Mouse (Mus musculus): ENCODE data around the gene Klhl29.

Gene Klhl29

DNA sequence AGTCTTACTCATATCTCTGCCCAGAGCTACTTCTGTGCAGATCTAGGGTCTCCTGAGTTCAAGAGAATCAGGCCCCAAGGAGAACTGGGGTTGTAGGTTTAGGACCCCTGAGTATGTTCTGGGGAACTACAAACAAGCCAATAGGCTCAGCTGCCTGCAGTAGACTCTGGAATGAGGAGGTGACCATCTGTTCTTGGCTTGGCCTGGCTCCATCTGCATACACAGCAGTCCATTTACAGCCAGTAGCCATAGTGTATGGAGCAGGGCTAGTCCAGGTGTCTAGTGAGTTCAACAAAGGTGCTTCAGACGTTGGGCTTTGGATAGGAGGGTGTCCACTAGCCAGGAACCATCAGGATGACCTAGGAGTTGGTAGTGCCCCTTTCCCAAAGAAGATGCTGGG, 151.9 kb downstream of the Klhl29 start:
- in situ Hi-C loops (cut with MboI, MseI): no loop called here

- in situ Hi-C loops (cut with MboI, MseI): no loop called here
These were observed 152.9 kb downstream of the Klhl29 start for GRCm38 (mm10) chr12:5222439-5223202.

DNA sequence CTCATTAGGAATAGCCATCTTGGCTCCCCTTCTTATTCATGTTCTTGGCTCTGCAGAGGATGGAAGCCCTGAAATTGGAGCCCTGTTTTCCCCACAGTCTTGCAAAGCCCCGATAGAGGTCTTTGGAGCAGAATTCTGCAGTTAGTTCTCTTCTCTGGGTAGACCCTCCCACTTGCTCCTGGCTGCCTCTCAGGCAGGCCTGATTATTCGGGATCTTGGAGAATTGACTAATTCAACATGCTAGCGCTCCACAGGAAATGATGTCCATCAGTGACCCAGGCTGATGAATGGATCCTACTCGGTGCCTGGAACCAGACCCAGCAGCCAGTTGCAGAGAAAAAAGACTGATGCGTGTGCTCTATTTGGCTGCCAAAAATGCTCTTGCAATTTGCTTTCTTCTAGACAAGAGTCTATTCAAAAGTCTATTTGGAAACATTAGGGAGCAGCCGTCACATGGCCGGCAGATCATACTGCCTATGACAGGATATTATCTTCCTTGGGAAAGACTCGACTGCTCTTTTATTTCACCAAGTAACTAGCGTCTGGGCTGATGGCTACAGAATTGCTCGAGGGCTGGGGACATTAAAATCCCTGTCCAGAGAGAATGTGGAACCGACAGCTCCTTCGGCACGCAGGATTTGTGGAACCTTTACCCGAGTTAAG, 155.4 kb downstream of the Klhl29 start:
- in situ Hi-C loops (cut with MboI, MseI): no loop called here

- in situ Hi-C loops (cut with MboI, MseI): no loop called here
These were observed 159.4 kb downstream of the Klhl29 start for GRCm38 (mm10) chr12:5215836-5216747.

DNA sequence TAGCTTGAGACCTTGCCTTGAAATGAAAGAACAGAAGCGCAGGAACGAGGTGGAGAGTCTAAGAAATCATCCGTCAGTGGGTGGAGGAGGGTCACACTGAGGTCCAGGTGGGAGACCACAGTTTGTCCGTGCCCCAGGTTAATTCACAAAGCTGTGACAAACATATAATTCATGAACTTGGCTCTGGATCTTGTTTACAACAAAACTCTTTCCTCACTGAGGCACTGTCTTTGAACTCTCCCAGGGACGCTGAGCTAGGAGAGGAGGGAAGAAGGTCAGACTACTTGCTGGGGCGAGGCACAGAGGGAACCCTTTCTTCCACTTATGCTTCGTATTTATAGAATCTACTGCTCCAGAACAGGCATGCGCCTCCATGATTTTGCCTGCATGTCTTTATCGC, 161.2 kb downstream of the Klhl29 start:
- in situ Hi-C loops (cut with MboI, MseI): no loop called here

DNA sequence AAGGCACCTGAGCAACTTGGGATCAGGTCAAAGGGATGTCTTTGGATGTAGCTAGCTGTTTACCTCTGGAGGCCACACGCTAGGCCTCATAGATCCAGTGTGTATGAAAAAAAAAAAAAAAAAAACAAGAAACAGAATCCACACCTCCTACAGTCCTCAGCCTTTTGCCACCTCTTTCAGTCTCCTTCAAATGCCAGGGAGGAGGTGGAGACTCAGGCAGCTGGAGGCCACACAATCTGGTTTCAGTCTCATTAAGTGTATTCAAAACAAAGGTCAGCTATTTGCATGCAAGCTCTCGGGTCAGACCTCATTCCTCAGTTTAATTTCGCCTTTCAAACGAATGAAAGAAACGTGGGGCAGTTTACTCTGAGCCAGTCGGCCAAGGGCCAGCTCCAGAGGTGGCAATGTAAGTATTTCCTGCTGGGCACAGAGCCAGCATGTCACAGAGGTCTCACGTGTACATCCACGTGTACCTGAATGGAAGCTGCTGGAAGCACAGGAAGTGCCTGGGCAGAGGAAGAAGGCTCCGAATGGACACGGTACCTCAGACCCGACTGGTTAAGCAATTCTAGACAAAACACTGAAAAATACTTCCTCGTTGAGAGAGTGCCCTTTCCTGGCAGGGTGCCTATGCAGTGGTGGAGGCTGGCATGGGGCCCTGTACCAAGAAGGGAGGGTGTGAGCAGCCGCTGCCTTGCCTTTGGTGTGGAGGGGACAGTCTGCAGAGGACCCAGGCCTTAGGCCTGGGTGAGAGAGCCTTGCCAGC, 162.0 kb downstream of the Klhl29 start:
- in situ Hi-C loops (cut with MboI, MseI): no loop called here

- in situ Hi-C loops (cut with MboI, MseI): no loop called here
These were observed 163.6 kb downstream of the Klhl29 start for GRCm38 (mm10) chr12:5211884-5212283.

DNA sequence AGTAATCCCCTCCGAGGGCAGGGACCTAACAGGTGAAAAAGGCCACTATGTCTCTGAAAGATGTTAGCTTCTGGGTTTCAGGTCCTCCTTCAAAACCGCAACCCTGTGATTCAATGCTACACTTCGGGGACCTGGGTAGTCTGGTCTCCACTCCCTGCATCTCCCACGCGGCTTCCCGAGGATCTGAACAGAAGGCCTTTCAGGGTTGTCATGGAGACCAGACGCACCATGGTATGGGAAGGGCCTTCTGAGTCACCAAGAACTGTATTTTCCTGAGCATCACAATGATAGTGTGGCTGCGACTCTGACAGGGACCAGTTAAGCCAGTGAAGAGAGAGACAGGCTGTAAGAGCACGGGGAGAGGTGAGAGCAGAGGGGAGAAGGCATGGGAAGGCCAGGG, 164.7 kb downstream of the Klhl29 start:
- in situ Hi-C loops (cut with MboI, MseI): no loop called here

- in situ Hi-C loops (cut with MboI, MseI): no loop called here
These were observed 167.3 kb downstream of the Klhl29 start for GRCm38 (mm10) chr12:5207941-5208905.

DNA sequence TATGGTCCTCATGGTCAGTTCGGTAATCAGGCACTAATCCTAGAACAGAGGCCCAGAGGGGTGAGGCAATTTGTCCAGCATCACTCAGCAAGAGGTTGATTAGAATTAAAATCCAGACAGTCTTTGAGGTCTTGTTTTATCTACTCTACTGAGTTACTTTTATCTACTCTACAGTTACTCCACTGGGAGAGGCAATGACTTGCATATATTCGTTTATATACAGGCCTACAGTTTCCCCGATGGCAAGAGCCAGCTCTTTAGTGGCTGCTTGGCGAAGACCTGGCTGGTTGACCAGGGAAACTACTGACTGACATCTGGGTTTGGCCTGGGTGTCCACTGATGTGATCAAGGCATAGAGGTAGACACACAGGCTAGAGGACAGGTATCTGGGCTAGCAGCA, 168.3 kb downstream of the Klhl29 start:
- in situ Hi-C loops (cut with MboI, MseI): no loop called here

GRCm38 (mm10) chr12:5204071-5204840, 171.2 kb downstream of the Klhl29 start:
- in situ Hi-C loops (cut with MboI, MseI): no loop called here

GRCm38 (mm10) chr12:5203385-5203784, 172.1 kb downstream of the Klhl29 start:
- in situ Hi-C loops (cut with MboI, MseI): no loop called here

DNA sequence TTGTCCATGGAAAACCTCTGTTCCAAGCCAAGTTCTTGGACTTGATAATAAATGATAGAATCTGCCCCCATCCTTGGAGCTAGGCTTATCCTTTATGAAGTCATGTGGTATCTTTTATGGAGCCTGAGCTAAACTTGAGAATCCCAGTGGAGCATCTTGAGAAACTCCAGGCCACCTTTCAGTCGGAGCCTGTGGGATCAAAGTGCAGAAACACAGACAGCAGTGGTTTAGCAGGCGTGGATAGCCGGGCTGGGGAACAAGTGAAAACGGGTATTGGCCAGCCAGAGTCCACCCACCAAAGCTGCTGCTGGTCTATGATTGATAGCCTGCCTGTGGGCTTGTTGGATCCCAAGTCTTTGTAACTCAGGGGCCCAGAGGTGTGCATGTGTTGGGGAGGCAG, 177.2 kb downstream of the Klhl29 start:
- in situ Hi-C loops (cut with MboI, MseI): no loop called here

GRCm38 (mm10) chr12:5194176-5194575, 181.3 kb downstream of the Klhl29 start:
- in situ Hi-C loops (cut with MboI, MseI): no loop called here

GRCm38 (mm10) chr12:5192380-5192718, 183.1 kb downstream of the Klhl29 start:
- in situ Hi-C loops (cut with MboI, MseI): no loop called here

DNA sequence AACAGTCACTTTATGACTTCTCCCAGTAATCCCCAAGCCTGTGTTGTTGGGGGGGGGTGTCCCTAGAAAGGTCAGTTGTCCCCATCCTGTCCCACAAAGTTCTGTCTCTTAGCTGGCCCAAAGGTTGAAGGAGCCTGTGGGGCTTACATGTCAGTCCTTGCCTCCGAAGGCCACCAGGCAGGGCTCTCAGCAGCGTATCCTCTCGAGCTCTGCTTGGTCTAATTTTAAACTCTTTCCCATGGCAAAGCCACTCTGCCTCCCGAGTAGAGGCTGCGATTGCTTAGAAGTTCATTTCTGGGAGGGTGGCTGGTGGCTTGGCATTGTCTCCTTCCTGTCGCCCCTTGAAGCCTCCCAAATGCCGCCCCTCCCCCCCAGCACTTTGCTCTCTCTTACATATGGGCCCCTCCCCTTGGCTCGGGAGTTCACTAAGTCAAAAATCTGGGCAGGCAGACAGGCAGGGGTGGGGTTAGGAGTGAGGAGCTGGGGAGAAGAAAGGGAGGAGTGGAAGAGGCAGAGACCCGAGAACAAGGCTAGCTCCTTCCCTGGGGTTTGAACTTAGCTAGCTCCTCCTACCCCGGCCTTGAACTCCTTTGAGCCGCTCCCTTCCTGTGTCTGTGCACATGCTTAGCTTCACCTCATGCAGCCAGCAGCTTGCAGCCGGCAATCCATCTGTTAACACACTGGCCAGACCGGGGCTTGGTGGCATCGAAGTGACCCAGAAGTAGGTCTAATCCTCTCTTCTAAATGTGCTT, 183.7 kb downstream of the Klhl29 start:
- in situ Hi-C loops (cut with MboI, MseI): no loop called here

- in situ Hi-C loops (cut with MboI, MseI): no loop called here
These were observed 184.3 kb downstream of the Klhl29 start for GRCm38 (mm10) chr12:5191206-5191605.

- in situ Hi-C loops (cut with MboI, MseI): no loop called here
These were observed 185.9 kb downstream of the Klhl29 start for GRCm38 (mm10) chr12:5189446-5190150.

All from T-helper 17 cell (primary cell).